Mouse (Mus musculus): ENCODE data around the gene Syne4. TPM values are rescaled to one million over a fixed set of nuclear protein-coding genes. Genes with fewer than 3 reads are reported as not detected.

Gene Syne4
- polyA plus RNA-seq, 1 experiment from 2014 or later: 9.3 TPM

- WGBS: 5% methylated on average over 27 of the region's 27 CpGs
- peaks cover 12% of the 10 kb centered on the region for H3K4me1 ChIP-seq (ENCODE audit: control insufficient read depth, insufficient read depth, low read length)
- no peaks in the 10 kb centered on the region for H3K27me3 ChIP-seq (ENCODE audit: control insufficient read depth, insufficient read depth, low read length)
- H3K4me3 ChIP-seq (replicated peaks; ENCODE audit: low read depth, low read length): peak within 1 kb of the TSS; percentile 70
- H3K9me3 ChIP-seq (ENCODE audit: control insufficient read depth, low read length): no peaks in the 10 kb centered on the region
- H3K4me2 ChIP-seq (ENCODE audit: low read length): peak within 1 kb of the TSS; percentile 86
- H3K9ac ChIP-seq (replicated peaks; ENCODE audit: low read length): peak within 1 kb of the TSS; percentile 71
- peak; percentile 99 for ATAC-seq (ENCODE audit: low FRiP score, low TSS enrichment)
- peak; percentile 96 for DNase-seq
- peak within 1 kb of the TSS; percentile 81 for H3K27ac ChIP-seq (replicated peaks; ENCODE audit: low read depth, low read length)
- peaks cover 52% of the 10 kb centered on the region for H3K36me3 ChIP-seq (ENCODE audit: control insufficient read depth, insufficient read depth, low read length)
Measured at GRCm38 (mm10) chr7:30308076-30309005, 6.3 kb upstream of the Syne4 start, which contains the start of gene Alkbh6. Alkbh6 (plus strand) TSS chr7:30308717.

- Histone ChIP-seq H3K9ac (replicated peaks; ENCODE audit: low read length) (peak overlapping the region; percentile 71), H3K27ac (replicated peaks; ENCODE audit: low read depth, low read length) (no peak overlapping the region), H3K4me1 (ENCODE audit: control insufficient read depth, insufficient read depth, low read length) (peaks cover 12% of the 10 kb centered on the region), H3K4me3 (replicated peaks; ENCODE audit: low read depth, low read length) (peak overlapping the region; percentile 70), H3K36me3 (ENCODE audit: control insufficient read depth, insufficient read depth, low read length) (peaks cover 46% of the 10 kb centered on the region), H3K9me3 (ENCODE audit: control insufficient read depth, low read length) (no peaks in the 10 kb centered on the region), H3K27me3 (ENCODE audit: control insufficient read depth, insufficient read depth, low read length) (no peaks in the 10 kb centered on the region), H3K4me2 (ENCODE audit: low read length) (peak overlapping the region; percentile 86)
- 68% methylated on average over 15 of the region's 15 CpGs for WGBS
- no peak for DNase-seq
- no peak for ATAC-seq (ENCODE audit: low FRiP score, low TSS enrichment)
Measured at GRCm38 (mm10) chr7:30309395-30310129, 5.0 kb upstream of the Syne4 start.

- H3K27me3 ChIP-seq (ENCODE audit: control insufficient read depth, insufficient read depth, low read length): no peaks in the 10 kb centered on the region
- H3K27ac ChIP-seq (replicated peaks; ENCODE audit: low read depth, low read length): no peak overlapping the region
- H3K4me2 ChIP-seq (ENCODE audit: low read length): peak overlapping the region; percentile 86; the same call in 1 of the 2 replicates
- no peaks in the 10 kb centered on the region for H3K9me3 ChIP-seq (ENCODE audit: control insufficient read depth, low read length)
- H3K9ac ChIP-seq (replicated peaks; ENCODE audit: low read length): no peak overlapping the region
- peaks cover 43% of the 10 kb centered on the region for H3K36me3 ChIP-seq (ENCODE audit: control insufficient read depth, insufficient read depth, low read length)
- H3K4me1 ChIP-seq (ENCODE audit: control insufficient read depth, insufficient read depth, low read length): peaks cover 12% of the 10 kb centered on the region
- 92% methylated on average over 12 of the region's 12 CpGs for WGBS
- ATAC-seq (ENCODE audit: low FRiP score, low TSS enrichment): no peak
- no peak for DNase-seq
- no peak overlapping the region for H3K4me3 ChIP-seq (replicated peaks; ENCODE audit: low read depth, low read length)
Measured at GRCm38 (mm10) chr7:30310136-30310535, 4.5 kb upstream of the Syne4 start.

DNA sequence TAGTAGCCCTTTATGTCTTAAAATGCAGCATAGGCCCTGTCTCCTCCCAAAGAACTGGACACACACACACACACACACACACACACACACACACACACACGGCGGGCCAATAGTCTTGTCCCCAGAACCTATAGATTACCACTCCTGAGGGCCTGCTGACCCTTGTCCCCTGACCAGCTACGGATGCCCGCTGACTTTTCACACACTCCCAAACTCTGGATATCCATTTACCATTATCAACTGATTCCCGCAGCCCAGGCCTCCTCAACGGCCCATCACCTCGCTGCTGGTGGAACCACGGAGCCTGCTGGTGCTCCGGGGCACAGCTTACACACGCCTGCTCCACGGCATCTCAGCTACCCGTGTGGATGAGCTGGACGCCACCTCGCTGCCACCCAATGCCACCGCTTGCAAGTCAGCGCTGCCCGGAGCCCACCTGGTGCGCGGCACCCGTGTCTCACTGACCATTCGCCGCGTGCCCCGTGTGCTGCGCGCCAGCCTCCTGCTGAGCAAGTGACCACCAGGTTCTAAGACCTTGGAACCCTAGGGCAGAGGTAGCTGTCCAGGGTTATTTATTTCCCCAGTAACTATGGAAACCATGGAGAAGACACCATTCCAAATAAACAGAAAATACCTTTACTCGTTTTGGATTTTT is 814 bp upstream of the Syne4 start:
- no peak for ATAC-seq (ENCODE audit: low FRiP score, low TSS enrichment)
- no peak overlapping the region for H3K9ac ChIP-seq (replicated peaks; ENCODE audit: low read length)
- 52% methylated on average over 27 of the region's 27 CpGs for WGBS

DNA sequence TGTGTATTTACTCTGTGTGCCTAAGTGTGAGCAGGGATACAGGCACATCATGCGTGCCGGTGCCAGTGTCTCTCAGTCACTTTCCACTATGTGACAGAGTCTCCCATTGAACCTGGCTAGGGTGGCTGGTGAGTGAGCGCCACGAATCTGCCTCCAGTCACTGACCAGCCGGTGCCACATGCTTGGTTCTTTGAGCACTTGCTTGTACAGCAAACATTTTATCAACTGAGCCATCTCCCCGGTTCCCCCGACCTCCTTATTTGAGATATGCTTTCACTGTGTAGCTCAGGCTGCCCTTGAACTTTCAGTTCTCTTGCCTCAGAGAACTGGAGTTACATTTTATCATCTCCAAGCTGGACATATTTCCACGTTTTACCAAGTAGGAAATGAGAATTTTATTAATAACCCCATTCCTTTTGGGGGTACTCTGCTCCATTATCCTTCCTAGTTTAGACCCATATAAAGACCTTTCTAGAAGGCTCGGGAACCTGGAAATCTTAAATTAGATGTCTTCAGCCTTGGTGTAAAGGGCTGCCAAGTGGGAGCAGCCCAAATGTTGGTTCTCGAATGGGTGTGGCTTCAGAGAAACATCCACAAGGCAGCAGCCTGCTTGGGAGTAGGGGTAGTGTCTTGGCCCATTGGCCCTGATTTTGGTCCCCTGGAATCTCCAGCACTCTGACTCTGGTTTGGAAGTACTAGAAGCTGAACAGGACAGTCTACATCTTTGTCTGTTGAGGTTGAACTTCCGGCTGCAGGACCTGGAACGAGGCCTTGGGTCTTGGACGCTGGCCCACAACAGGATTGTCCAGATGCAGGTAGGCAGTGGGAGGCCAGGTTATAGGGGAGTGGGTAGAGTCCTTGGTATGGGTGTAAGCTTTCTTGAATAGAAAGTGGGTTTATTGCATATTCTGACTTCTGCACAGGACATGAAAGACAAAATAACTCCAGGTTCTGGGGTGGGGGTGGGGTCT is 1.2 kb downstream of the Syne4 start:
- Histone ChIP-seq H3K36me3 (ENCODE audit: control insufficient read depth, insufficient read depth, low read length) (peaks cover 21% of the 10 kb centered on the region), H3K27ac (replicated peaks; ENCODE audit: low read depth, low read length) (no peak overlapping the region), H3K9ac (replicated peaks; ENCODE audit: low read length) (no peak overlapping the region), H3K4me2 (ENCODE audit: low read length) (no peak overlapping the region), H3K27me3 (ENCODE audit: control insufficient read depth, insufficient read depth, low read length) (no peaks in the 10 kb centered on the region), H3K4me3 (replicated peaks; ENCODE audit: low read depth, low read length) (no peak overlapping the region), H3K4me1 (ENCODE audit: control insufficient read depth, insufficient read depth, low read length) (no peaks in the 10 kb centered on the region; the same call in 1 of the 2 replicates), H3K9me3 (ENCODE audit: control insufficient read depth, low read length) (no peaks in the 10 kb centered on the region)
- 82% methylated on average over 13 of the region's 13 CpGs for WGBS
- no peak for DNase-seq
- ATAC-seq (ENCODE audit: low FRiP score, low TSS enrichment): no peak

More for the DNA sequence above, 814 bp upstream of the Syne4 start:
- no peak overlapping the region for H3K4me3 ChIP-seq (replicated peaks; ENCODE audit: low read depth, low read length)
- H3K4me2 ChIP-seq (ENCODE audit: low read length): no peak overlapping the region
- H3K27me3 ChIP-seq (ENCODE audit: control insufficient read depth, insufficient read depth, low read length): no peaks in the 10 kb centered on the region
- no peak overlapping the region for H3K27ac ChIP-seq (replicated peaks; ENCODE audit: low read depth, low read length)
- DNase-seq: no peak
- H3K36me3 ChIP-seq (ENCODE audit: control insufficient read depth, insufficient read depth, low read length): peaks cover 21% of the 10 kb centered on the region
- peaks cover 7% of the 10 kb centered on the region for H3K4me1 ChIP-seq (ENCODE audit: control insufficient read depth, insufficient read depth, low read length)
- H3K9me3 ChIP-seq (ENCODE audit: control insufficient read depth, low read length): no peaks in the 10 kb centered on the region

- no peaks in the 10 kb centered on the region for H3K27me3 ChIP-seq (ENCODE audit: control insufficient read depth, insufficient read depth, low read length)
- H3K9ac ChIP-seq (replicated peaks; ENCODE audit: low read length): no peak overlapping the region
- no peak overlapping the region for H3K27ac ChIP-seq (replicated peaks; ENCODE audit: low read depth, low read length)
- ATAC-seq (ENCODE audit: low FRiP score, low TSS enrichment) (no peak), DNase-seq (no peak)
- H3K9me3 ChIP-seq (ENCODE audit: control insufficient read depth, low read length): no peaks in the 10 kb centered on the region
- H3K4me1 ChIP-seq (ENCODE audit: control insufficient read depth, insufficient read depth, low read length): peaks cover 12% of the 10 kb centered on the region; the same call in 1 of the 2 replicates
- H3K36me3 ChIP-seq (ENCODE audit: control insufficient read depth, insufficient read depth, low read length): peaks cover 3% of the 10 kb centered on the region; the same call in 1 of the 2 replicates
- no peak overlapping the region for H3K4me3 ChIP-seq (replicated peaks; ENCODE audit: low read depth, low read length)
- no peak overlapping the region for H3K4me2 ChIP-seq (ENCODE audit: low read length)
- 86% methylated on average over 3 of the region's 3 CpGs for WGBS
Measured at GRCm38 (mm10) chr7:30318142-30318541, 3.5 kb downstream of the Syne4 start.

- WGBS: 77% methylated on average over 2 of the region's 2 CpGs
- Histone ChIP-seq H3K9me3 (ENCODE audit: control insufficient read depth, low read length) (peaks cover 4% of the 10 kb centered on the region; the same call in 1 of the 2 replicates), H3K4me1 (ENCODE audit: control insufficient read depth, insufficient read depth, low read length) (peaks cover 12% of the 10 kb centered on the region; the same call in 1 of the 2 replicates), H3K36me3 (ENCODE audit: control insufficient read depth, insufficient read depth, low read length) (no peaks in the 10 kb centered on the region; the same call in 1 of the 2 replicates), H3K4me3 (replicated peaks; ENCODE audit: low read depth, low read length) (peak overlapping the region; percentile 84), H3K4me2 (ENCODE audit: low read length) (peak overlapping the region; percentile 75), H3K27ac (replicated peaks; ENCODE audit: low read depth, low read length) (no peak overlapping the region), H3K27me3 (ENCODE audit: control insufficient read depth, insufficient read depth, low read length) (no peaks in the 10 kb centered on the region), H3K9ac (replicated peaks; ENCODE audit: low read length) (no peak overlapping the region)
- ATAC-seq (ENCODE audit: low FRiP score, low TSS enrichment) (no peak), DNase-seq (no peak)
Measured at GRCm38 (mm10) chr7:30320946-30321345, 6.3 kb downstream of the Syne4 start.

Measured in midbrain, embryonic 14.5 days (tissue).